Mouse (Mus musculus): ENCODE measurements around the gene Figla. TPM values are rescaled to one million over a fixed set of nuclear protein-coding genes. Genes with fewer than 3 reads are reported as not detected.
"Not testable (repeated sequence)": the region's sequence is repeated elsewhere in the genome, so short reads cannot be mapped to it uniquely, and the experiment has no call there.

Gene Figla
- polyA plus RNA-seq (2016; fragmentation: Nextera tagmentation; extraction: Ambion mirVana) = not detected in 2 replicates

- no peaks in the 10 kb centered on the region for H3K9me3 ChIP-seq
- WGBS = 85% methylated on average over 9 of the region's 9 CpGs
- no peak within 1 kb of the TSS for H3K9ac ChIP-seq
- H3K36me3 ChIP-seq (replicated peaks) = no peaks in the 10 kb centered on the region
- no peaks in the 10 kb centered on the region for H3K27me3 ChIP-seq
- H3K4me3 ChIP-seq (replicated peaks) = no peak within 1 kb of the TSS
- no peaks in the 10 kb centered on the region for H3K4me1 ChIP-seq
- no peak for ATAC-seq (ENCODE audit: low FRiP score)
- no peak within 1 kb of the TSS for H3K27ac ChIP-seq
- no peak within 1 kb of the TSS for H3K4me2 ChIP-seq
Measured at GRCm38 (mm10) chr6:86015871-86016270, at the start of gene Figla. Figla (plus strand) TSS chr6:86016171.

GRCm38 (mm10) chr6:85966686-85967085 lies 49.3 kb upstream of the Figla start:
- Histone ChIP-seq H3K4me1 (0 out of 2 replicates have a peak, but pooled peaks cover 2% of the 10 kb centered on the region), H3K27ac (no peak overlapping the region), H3K9ac (no peak overlapping the region), H3K4me3 (replicated peaks) (no peak overlapping the region), H3K4me2 (no peak overlapping the region), H3K36me3 (replicated peaks) (no peaks in the 10 kb centered on the region), H3K9me3 (no peaks in the 10 kb centered on the region), H3K27me3 (no peaks in the 10 kb centered on the region)
- WGBS = 74% methylated on average over 4 of the region's 4 CpGs
- no peak for ATAC-seq (ENCODE audit: low FRiP score)

GRCm38 (mm10) chr6:85969889-85970288 lies 46.1 kb upstream of the Figla start:
- no peaks in the 10 kb centered on the region for H3K4me1 ChIP-seq
- ATAC-seq (ENCODE audit: low FRiP score) = no peak
- H3K9me3 ChIP-seq = no peaks in the 10 kb centered on the region
- H3K27me3 ChIP-seq = no peaks in the 10 kb centered on the region
- no peak overlapping the region for H3K9ac ChIP-seq
- H3K4me2 ChIP-seq = no peak overlapping the region
- 68% methylated on average over 2 of the region's 2 CpGs for WGBS
- no peak overlapping the region for H3K4me3 ChIP-seq (replicated peaks)
- H3K36me3 ChIP-seq (replicated peaks) = no peaks in the 10 kb centered on the region
- no peak overlapping the region for H3K27ac ChIP-seq

GRCm38 (mm10) chr6:85972699-85973098 lies 43.3 kb upstream of the Figla start:
- Histone ChIP-seq H3K27ac (no peak overlapping the region), H3K9me3 (no peaks in the 10 kb centered on the region), H3K27me3 (no peaks in the 10 kb centered on the region), H3K9ac (no peak overlapping the region), H3K4me1 (no peaks in the 10 kb centered on the region), H3K36me3 (replicated peaks) (no peaks in the 10 kb centered on the region), H3K4me2 (no peak overlapping the region), H3K4me3 (replicated peaks) (no peak overlapping the region)
- WGBS = 87% methylated on average over 3 of the region's 3 CpGs
- no peak for ATAC-seq (ENCODE audit: low FRiP score)

- Histone ChIP-seq H3K4me1 (no peaks in the 10 kb centered on the region), H3K4me3 (replicated peaks) (no peak overlapping the region), H3K4me2 (no peak overlapping the region), H3K9ac (no peak overlapping the region), H3K27ac (no peak overlapping the region), H3K36me3 (replicated peaks) (no peaks in the 10 kb centered on the region), H3K27me3 (no peaks in the 10 kb centered on the region), H3K9me3 (no peaks in the 10 kb centered on the region)
- WGBS = 84% methylated on average over 3 of the region's 3 CpGs
- no peak for ATAC-seq (ENCODE audit: low FRiP score)
Measured at GRCm38 (mm10) chr6:85973336-85973735, 42.6 kb upstream of the Figla start.

GRCm38 (mm10) chr6:85974941-85975617 lies 40.9 kb upstream of the Figla start:
- no peaks in the 10 kb centered on the region for H3K36me3 ChIP-seq (replicated peaks)
- WGBS = 66% methylated on average over 10 of the region's 10 CpGs
- no peak overlapping the region for H3K27ac ChIP-seq
- ATAC-seq (ENCODE audit: low FRiP score) = no peak
- no peaks in the 10 kb centered on the region for H3K9me3 ChIP-seq
- H3K27me3 ChIP-seq = no peaks in the 10 kb centered on the region
- no peak overlapping the region for H3K9ac ChIP-seq
- no peak overlapping the region for H3K4me2 ChIP-seq
- no peaks in the 10 kb centered on the region for H3K4me1 ChIP-seq
- H3K4me3 ChIP-seq (replicated peaks) = no peak overlapping the region

GRCm38 (mm10) chr6:85975761-85976160 lies 40.2 kb upstream of the Figla start:
- Histone ChIP-seq H3K36me3 (replicated peaks) (no peaks in the 10 kb centered on the region), H3K9ac (no peak overlapping the region), H3K4me1 (no peaks in the 10 kb centered on the region), H3K4me2 (no peak overlapping the region), H3K4me3 (replicated peaks) (no peak overlapping the region), H3K27me3 (no peaks in the 10 kb centered on the region), H3K9me3 (no peaks in the 10 kb centered on the region), H3K27ac (no peak overlapping the region)
- ATAC-seq (ENCODE audit: low FRiP score) = no peak
- WGBS = 94% methylated on average over 1 of the region's 1 CpGs

- no peak overlapping the region for H3K4me3 ChIP-seq (replicated peaks)
- no peaks in the 10 kb centered on the region for H3K4me1 ChIP-seq
- H3K27ac ChIP-seq = no peak overlapping the region
- ATAC-seq (ENCODE audit: low FRiP score) = no peak
- no peak overlapping the region for H3K9ac ChIP-seq
- no peak overlapping the region for H3K4me2 ChIP-seq
- WGBS = 89% methylated on average over 5 of the region's 5 CpGs
- H3K27me3 ChIP-seq = no peaks in the 10 kb centered on the region
- no peaks in the 10 kb centered on the region for H3K9me3 ChIP-seq
- H3K36me3 ChIP-seq (replicated peaks) = no peaks in the 10 kb centered on the region
Measured at GRCm38 (mm10) chr6:85976242-85976641, 39.7 kb upstream of the Figla start.

- not testable (repeated sequence) for H3K27ac ChIP-seq; H3K9ac ChIP-seq; H3K4me3 ChIP-seq (replicated peaks); H3K4me1 ChIP-seq; H3K4me2 ChIP-seq; H3K36me3 ChIP-seq (replicated peaks); ATAC-seq (ENCODE audit: low FRiP score); H3K27me3 ChIP-seq; H3K9me3 ChIP-seq
- 75% methylated on average over 4 of the region's 4 CpGs for WGBS
Measured at GRCm38 (mm10) chr6:85978736-85979135, 37.2 kb upstream of the Figla start.

GRCm38 (mm10) chr6:85984351-85984750 lies 31.6 kb upstream of the Figla start:
- Histone ChIP-seq H3K4me1 (no peaks in the 10 kb centered on the region), H3K36me3 (replicated peaks) (no peaks in the 10 kb centered on the region), H3K9me3 (no peaks in the 10 kb centered on the region), H3K4me3 (replicated peaks) (no peak overlapping the region), H3K27me3 (no peaks in the 10 kb centered on the region), H3K4me2 (no peak overlapping the region), H3K27ac (no peak overlapping the region), H3K9ac (no peak overlapping the region)
- no peak for ATAC-seq (ENCODE audit: low FRiP score)
- 76% methylated on average over 8 of the region's 8 CpGs for WGBS

GRCm38 (mm10) chr6:85989570-85989969 lies 26.4 kb upstream of the Figla start:
- H3K4me2 ChIP-seq; H3K36me3 ChIP-seq (replicated peaks); H3K27me3 ChIP-seq; H3K9me3 ChIP-seq; H3K4me1 ChIP-seq; H3K27ac ChIP-seq; H3K9ac ChIP-seq; ATAC-seq (ENCODE audit: low FRiP score); H3K4me3 ChIP-seq (replicated peaks): not testable (repeated sequence)
- WGBS = 82% methylated on average over 5 of the region's 5 CpGs

GRCm38 (mm10) chr6:85990774-85991173 lies 25.2 kb upstream of the Figla start:
- H3K27me3 ChIP-seq; H3K9me3 ChIP-seq; H3K4me3 ChIP-seq (replicated peaks); H3K4me2 ChIP-seq; H3K36me3 ChIP-seq (replicated peaks); H3K27ac ChIP-seq; ATAC-seq (ENCODE audit: low FRiP score); H3K9ac ChIP-seq; H3K4me1 ChIP-seq: not testable (repeated sequence)
- 88% methylated on average over 5 of the region's 5 CpGs for WGBS

GRCm38 (mm10) chr6:86003405-86003925 lies 12.5 kb upstream of the Figla start:
- WGBS = 77% methylated on average over 18 of the region's 18 CpGs
- ATAC-seq (ENCODE audit: low FRiP score) = no peak

More at GRCm38 (mm10) chr6:86003405-86003925, 12.5 kb upstream of the Figla start:
- no peaks in the 10 kb centered on the region for H3K36me3 ChIP-seq (replicated peaks)
- no peaks in the 10 kb centered on the region for H3K9me3 ChIP-seq
- H3K9ac ChIP-seq = no peak overlapping the region
- 0 out of 2 replicates have a peak, but pooled peaks cover 5% of the 10 kb centered on the region for H3K27me3 ChIP-seq
- no peaks in the 10 kb centered on the region for H3K4me1 ChIP-seq
- no peak overlapping the region for H3K4me3 ChIP-seq (replicated peaks)
- H3K4me2 ChIP-seq = no peak overlapping the region
- H3K27ac ChIP-seq = no peak overlapping the region

Data from forebrain, embryonic 12.5 days (tissue).